Mouse (Mus musculus): ENCODE results near the gene Defb39.

Defb39 gene

GRCm38 (mm10) chr8:19064710-19065109, at the start of gene Defb39:
Gene Defb39, minus strand, starts transcription at chr8:19064810.
- no peak for DNase-seq (ENCODE audit: low spot score)

- no peak for DNase-seq (ENCODE audit: low spot score)
Observed at GRCm38 (mm10) chr8:19066013-19066412, 1.4 kb upstream of the Defb39 start.

- no peak for DNase-seq (ENCODE audit: low spot score)
Observed at GRCm38 (mm10) chr8:19062891-19063290, 1.7 kb downstream of the Defb39 start.

GRCm38 (mm10) chr8:19045242-19045641, 19.4 kb downstream of the Defb39 start:
- DNase-seq (ENCODE audit: low spot score) = no peak

- no peak for DNase-seq (ENCODE audit: low spot score)
Observed at GRCm38 (mm10) chr8:19026466-19026865, 38.1 kb downstream of the Defb39 start, which contains the start of gene Defb38. Gene Defb38, minus strand, starts transcription at chr8:19026566.

Measured in yolk sac, embryonic 10.5 days (tissue).